Mouse (Mus musculus): ENCODE measurements at regions not wholly inside any gene's neighbourhood (a gene's known extent, or its start where the extent isn't known, plus 50 kb on each side); places are given as distances from the start of the nearest gene placed in this dataset.

- Histone ChIP-seq H3K27me3 (replicated peaks; ENCODE audit: control insufficient read depth, insufficient read depth, low read length) (no peaks in the 10 kb centered on the region), H3K4me1 (ENCODE audit: control insufficient read depth, insufficient read depth, low read length) (no peaks in the 10 kb centered on the region), H3K9me3 (replicated peaks; ENCODE audit: control insufficient read depth, low read length) (no peaks in the 10 kb centered on the region), H3K4me3 (ENCODE audit: low read depth, low read length) (no peak overlapping the region), H3K4me2 (ENCODE audit: low read length) (no peak overlapping the region), H3K27ac (ENCODE audit: low read depth, low read length) (no peak overlapping the region), H3K9ac (ENCODE audit: low read length) (no peak overlapping the region), H3K36me3 (ENCODE audit: control insufficient read depth, insufficient read depth, low read length) (no peaks in the 10 kb centered on the region)
- DNase-seq (ENCODE audit: low spot score) (no peak), ATAC-seq (no peak)
- 75% methylated on average over 7 of the region's 7 CpGs for WGBS
These were observed 52.4 kb upstream of the Emcn start for GRCm38 (mm10) chr3:137288301-137288942.

- no peak overlapping the region for H3K4me3 ChIP-seq (ENCODE audit: low read depth, low read length)
- no peak overlapping the region for H3K27ac ChIP-seq (ENCODE audit: low read depth, low read length)
- no peaks in the 10 kb centered on the region for H3K27me3 ChIP-seq (replicated peaks; ENCODE audit: control insufficient read depth, insufficient read depth, low read length)
- H3K4me1 ChIP-seq (ENCODE audit: control insufficient read depth, insufficient read depth, low read length): no peaks in the 10 kb centered on the region
- H3K9ac ChIP-seq (ENCODE audit: low read length): no peak overlapping the region
- H3K36me3 ChIP-seq (ENCODE audit: control insufficient read depth, insufficient read depth, low read length): no peaks in the 10 kb centered on the region
- no peak overlapping the region for H3K4me2 ChIP-seq (ENCODE audit: low read length)
- H3K9me3 ChIP-seq (replicated peaks; ENCODE audit: control insufficient read depth, low read length): no peaks in the 10 kb centered on the region
- DNase-seq (ENCODE audit: low spot score) (no peak), ATAC-seq (no peak)
- WGBS: 76% methylated on average over 2 of the region's 2 CpGs
These were observed 51.8 kb upstream of the Emcn start for GRCm38 (mm10) chr3:137288943-137289682.

GRCm38 (mm10) chr3:137289683-137289984 is 51.2 kb upstream of the Emcn start:
- H3K4me1 ChIP-seq (ENCODE audit: control insufficient read depth, insufficient read depth, low read length): no peaks in the 10 kb centered on the region
- 49% methylated on average over 3 of the region's 3 CpGs for WGBS
- no peak overlapping the region for H3K27ac ChIP-seq (ENCODE audit: low read depth, low read length)
- ATAC-seq (0 out of 2 replicates have a peak, but pooled peaks have one; percentile 23), DNase-seq (ENCODE audit: low spot score) (no peak)
- H3K9me3 ChIP-seq (replicated peaks; ENCODE audit: control insufficient read depth, low read length): no peaks in the 10 kb centered on the region
- H3K27me3 ChIP-seq (replicated peaks; ENCODE audit: control insufficient read depth, insufficient read depth, low read length): no peaks in the 10 kb centered on the region
- H3K4me2 ChIP-seq (ENCODE audit: low read length): no peak overlapping the region
- H3K9ac ChIP-seq (ENCODE audit: low read length): no peak overlapping the region
- no peak overlapping the region for H3K4me3 ChIP-seq (ENCODE audit: low read depth, low read length)
- H3K36me3 ChIP-seq (ENCODE audit: control insufficient read depth, insufficient read depth, low read length): no peaks in the 10 kb centered on the region

Data from forebrain, embryonic 14.5 days (tissue).